8 mouse cellular contexts compared by ENCODE assay signal in genomic region chr7:45068000-45068318, GRCm38 (mm10). TPM values are rescaled to one million over a fixed set of nuclear protein-coding genes. Genes with fewer than 3 reads are reported as not detected.
DNase-seq lines count a peak whose midpoint lies in the region; ATAC-seq lines count a peak whose summit lies in the region.

No protein-coding gene starts in this region.

- WGBS in liver, embryonic 11.5 days, result 14% methylated on average over 5 of the region's 5 CpGs

- peaks cover 10% of the 10 kb centered on the region for H3K4me1 ChIP-seq in liver, embryonic 11.5 days (replicated peaks; ENCODE audit: control insufficient read depth, insufficient read depth, low read length)

- no peaks in the 10 kb centered on the region for H3K27me3 ChIP-seq in liver, embryonic 11.5 days (replicated peaks; ENCODE audit: control insufficient read depth, insufficient read depth, low read length)

- no peak overlapping the region for H3K4me3 ChIP-seq in liver, embryonic 11.5 days (ENCODE audit: low read depth, low read length)

- H3K9me3 ChIP-seq in liver, embryonic 11.5 days (ENCODE audit: control insufficient read depth, low read length), result no peaks in the 10 kb centered on the region

- no peak overlapping the region for H3K27ac ChIP-seq in liver, embryonic 11.5 days (ENCODE audit: low read depth, low read length)

- ATAC-seq in cerebellum, adult (ENCODE audit: insufficient number of reproducible peaks, low FRiP score, low TSS enrichment), result no peak
- 0 out of 2 replicates have a peak, but pooled peaks have one; percentile 48 for ATAC-seq in erythroid progenitor cell, adult 5-6 weeks (replicated peaks; ENCODE audit: low FRiP score, poor library complexity, severe bottlenecking)
- peak; percentile 68 for ATAC-seq in liver, embryonic 11.5 days (replicated peaks; ENCODE audit: low FRiP score)
- peak; percentile 45 for ATAC-seq in neutrophil, adult 5-6 weeks (ENCODE audit: extremely low read depth, insufficient number of reproducible peaks, low FRiP score, poor library complexity, severe bottlenecking)

- DNase-seq in cerebellum, adult 9-11 months, result peak; percentile 34
- DNase-seq in 3134 (ENCODE audit: extremely low read depth, insufficient read length, low spot score) (peak; percentile 68), WW6 (ENCODE audit: low read depth, low spot score) (peak; percentile 76)
- DNase-seq in liver, embryonic 11.5 days (ENCODE audit: low spot score), result no peak
- no peak for DNase-seq in layer of hippocampus, adult 9-11 months

- H3K4me2 ChIP-seq in liver, embryonic 11.5 days, result no peak overlapping the region

- no peak overlapping the region for H3K9ac ChIP-seq in liver, embryonic 11.5 days (ENCODE audit: low read depth, low read length)

- no peaks in the 10 kb centered on the region for H3K36me3 ChIP-seq in liver, embryonic 11.5 days (ENCODE audit: control insufficient read depth, insufficient read depth, low read length)

RNA-seq across cellular contexts. Expression of gene Prrg2, which starts 5.5 kb away (rescaled TPM):
- total RNA-seq in erythroid progenitor cell, adult 5-6 weeks (2015; ENCODE audit: low replicate concordance), result 2.9 and 8.8 TPM in 2 replicates
- 0.91 and 6.8 TPM in 2 replicates for total RNA-seq in erythroid progenitor cell, adult 5-6 weeks (2017; ENCODE audit: low replicate concordance)
- 12.0 and 12.4 TPM in 2 replicates for polyA plus RNA-seq in liver, embryonic 11.5 days (2014; fragmentation: Nextera tagmentation; extraction: Ambion mirVana)
- 19.8 and 21.8 TPM in 2 replicates for total RNA-seq in neutrophil, adult 5-6 weeks (2017)

RNA-seq across cellular contexts. Expression of gene Nosip, which starts 5.7 kb away (rescaled TPM):
- 24.5 and 30.6 TPM in 2 replicates for total RNA-seq in erythroid progenitor cell, adult 5-6 weeks (2015; ENCODE audit: low replicate concordance)
- 32.7 and 54.0 TPM in 2 replicates for total RNA-seq in erythroid progenitor cell, adult 5-6 weeks (2017; ENCODE audit: low replicate concordance)
- polyA plus RNA-seq in liver, embryonic 11.5 days (2014; fragmentation: Nextera tagmentation; extraction: Ambion mirVana), result 60.9 and 63.0 TPM in 2 replicates
- total RNA-seq in neutrophil, adult 5-6 weeks (2017), result 50.7 and 51.0 TPM in 2 replicates

RNA-seq across cellular contexts. Expression of gene Prr12, which starts 15.3 kb away (rescaled TPM):
- total RNA-seq in erythroid progenitor cell, adult 5-6 weeks (2015; ENCODE audit: low replicate concordance), result 3.6 and 6.7 TPM in 2 replicates
- 0.13 and 0.23 TPM in 2 replicates for total RNA-seq in erythroid progenitor cell, adult 5-6 weeks (2017; ENCODE audit: low replicate concordance)
- 7.3 and 8.7 TPM in 2 replicates for polyA plus RNA-seq in liver, embryonic 11.5 days (2014; fragmentation: Nextera tagmentation; extraction: Ambion mirVana)
- total RNA-seq in neutrophil, adult 5-6 weeks (2017), result 7.6 and 10.2 TPM in 2 replicates

RNA-seq across cellular contexts. Expression of gene Rcn3, which starts 24.1 kb away (rescaled TPM):
- 1.1 and 8.8 TPM in 2 replicates for total RNA-seq in erythroid progenitor cell, adult 5-6 weeks (2015; ENCODE audit: low replicate concordance)
- 1.9 and 4.0 TPM in 2 replicates for total RNA-seq in erythroid progenitor cell, adult 5-6 weeks (2017; ENCODE audit: low replicate concordance)
- polyA plus RNA-seq in liver, embryonic 11.5 days (2014; fragmentation: Nextera tagmentation; extraction: Ambion mirVana), result 146 and 163 TPM in 2 replicates
- 9.2 and 16.1 TPM in 2 replicates for total RNA-seq in neutrophil, adult 5-6 weeks (2017)

RNA-seq across cellular contexts. Expression of gene Fcgrt, which starts 35.7 kb away (rescaled TPM):
- 10.5 TPM in 2 replicates for total RNA-seq in erythroid progenitor cell, adult 5-6 weeks (2015; ENCODE audit: low replicate concordance)
- 8.3 and 9.7 TPM in 2 replicates for total RNA-seq in erythroid progenitor cell, adult 5-6 weeks (2017; ENCODE audit: low replicate concordance)
- 33.2 and 33.8 TPM in 2 replicates for polyA plus RNA-seq in liver, embryonic 11.5 days (2014; fragmentation: Nextera tagmentation; extraction: Ambion mirVana)
- total RNA-seq in neutrophil, adult 5-6 weeks (2017), result 29.6 and 32.2 TPM in 2 replicates

Comparison
In these comparisons a context has a peak if more than half of its experiments do, and no peak if none do; other contexts are left out.
1. DNase-seq: peak in cerebellum, adult 9-11 months (single experiment), 3134 (single experiment) and WW6 (single experiment); none in liver, embryonic 11.5 days (single experiment) and layer of hippocampus, adult 9-11 months (single experiment).